Mouse (Mus musculus): ENCODE results near the gene Nmt1.

GRCm38 (mm10) chr11:102999317-102999970 is 28.5 kb upstream of the Nmt1 start:
- TF ChIP-seq CTCF (conservative IDR thresholded peaks at IDR 0.05 in 1 of 2, IDR thresholded peaks at IDR 0.05 in 1 of 2; ENCODE audit: low read depth in 2 of 2, low read length in 2 of 2) (peak in 1 of 2 experiments; percentile 21; a peak in 1 of 4 replicates), POLR2A (IDR thresholded peaks at IDR 0.05; ENCODE audit: low read depth, low read length) (no peak), MAFK (IDR thresholded peaks at IDR 0.05; ENCODE audit: insufficient replicate concordance, low read length) (no peak), EP300 (IDR thresholded peaks at IDR 0.05; ENCODE audit: low read length) (no peak), USF1 (IDR thresholded peaks at IDR 0.05; ENCODE audit: low read depth, low read length) (no peak), RCOR1 (conservative IDR thresholded peaks at IDR 0.05; ENCODE audit: low read depth, low read length) (no peak), TBP (conservative IDR thresholded peaks at IDR 0.05; ENCODE audit: low read depth, low read length) (no peak)
